Mouse (Mus musculus) stomach, postnatal 0 days (tissue): Measurements from ENCODE around the gene Galnt2.

Experiments
- CTCF ChIP-seq: IDR thresholded peaks from 2 replicates; pipeline ENCODE4 v1.5.1; 2016; ENCODE audit warnings: antibody characterized with exemption, low read depth, mild to moderate bottlenecking, moderate library complexity
- EP300 ChIP-seq: optimal IDR thresholded peaks from 2 replicates; pipeline ENCODE3; 2016; ENCODE audit warnings: antibody characterized with exemption

- TF ChIP-seq CTCF (no peak), EP300 (no peak)
Observed at GRCm38 (mm10) chr8:124282878-124283630, 51.9 kb downstream of the Galnt2 start.
